Mouse (Mus musculus): ENCODE measurements around the gene Gm9970. TPM values are rescaled to one million over a fixed set of nuclear protein-coding genes. Genes with fewer than 3 reads are reported as not detected.
A peak's percentile ranks its signal among the peaks of the same experiment; 100 is the strongest.

Gm9970 gene
- total and polyA plus RNA-seq, 2 experiments from 2014 or later: 1.1 TPM; not detected in 1

GRCm38 (mm10) chr5:31201742-31202590, 39.1 kb downstream of the Gm9970 start, which contains the start of gene Zfp513:
Zfp513 (minus strand) TSS chr5:31202303.
- TF ChIP-seq CTCF (IDR thresholded peaks at IDR 0.05; ENCODE audit: low read depth) (no peak), EP300 (IDR thresholded peaks at IDR 0.05; ENCODE audit: low read depth) (peak; percentile 85)
- Histone ChIP-seq H3K36me3 (replicated peaks; ENCODE audit: control insufficient read depth, insufficient read depth, low read length) (peaks cover 77% of the 10 kb centered on the region), H3K27ac (ENCODE audit: low read depth) (peak within 1 kb of the TSS; percentile 85), H3K4me1 (ENCODE audit: control insufficient read depth, insufficient read depth) (peaks cover 9% of the 10 kb centered on the region), H3K4me2 (ENCODE audit: low read depth, low read length) (peak within 1 kb of the TSS; percentile 93), H3K27me3 (ENCODE audit: control insufficient read depth, insufficient read depth, low read length) (no peaks in the 10 kb centered on the region), H3K9ac (replicated peaks; ENCODE audit: low read depth, low read length) (peak within 1 kb of the TSS; percentile 83), H3K4me3 (ENCODE audit: low read depth, low read length) (peak within 1 kb of the TSS; percentile 89), H3K9me3 (replicated peaks; ENCODE audit: control insufficient read depth, low read length) (0 out of 2 replicates have a peak, but pooled peaks cover 4% of the 10 kb centered on the region)
- ATAC-seq (ENCODE audit: insufficient read depth, low read depth): peak; percentile 96
- DNase-seq (ENCODE audit: low spot score): peak; percentile 100
- under 1% methylated on average over 52 of the region's 53 CpGs for WGBS

GRCm38 (mm10) chr5:31201042-31201741, 39.8 kb downstream of the Gm9970 start:
- Histone ChIP-seq H3K36me3 (replicated peaks; ENCODE audit: control insufficient read depth, insufficient read depth, low read length) (peaks cover 78% of the 10 kb centered on the region), H3K4me2 (ENCODE audit: low read depth, low read length) (peak overlapping the region; percentile 93), H3K9ac (replicated peaks; ENCODE audit: low read depth, low read length) (peak overlapping the region; percentile 83), H3K4me3 (ENCODE audit: low read depth, low read length) (peak overlapping the region; percentile 89), H3K27ac (ENCODE audit: low read depth) (peak overlapping the region; percentile 85), H3K27me3 (ENCODE audit: control insufficient read depth, insufficient read depth, low read length) (no peaks in the 10 kb centered on the region), H3K4me1 (ENCODE audit: control insufficient read depth, insufficient read depth) (peaks cover 9% of the 10 kb centered on the region), H3K9me3 (replicated peaks; ENCODE audit: control insufficient read depth, low read length) (0 out of 2 replicates have a peak, but pooled peaks cover 4% of the 10 kb centered on the region)
- DNase-seq (ENCODE audit: low spot score) (no peak), ATAC-seq (ENCODE audit: insufficient read depth, low read depth) (no peak)
- 16% methylated on average over 13 of the region's 13 CpGs for WGBS
- TF ChIP-seq EP300 (IDR thresholded peaks at IDR 0.05; ENCODE audit: low read depth): no peak
- no peak for TF ChIP-seq CTCF (IDR thresholded peaks at IDR 0.05; ENCODE audit: low read depth)

GRCm38 (mm10) chr5:31200327-31200768, 40.7 kb downstream of the Gm9970 start:
- peaks cover 79% of the 10 kb centered on the region for H3K36me3 ChIP-seq (replicated peaks; ENCODE audit: control insufficient read depth, insufficient read depth, low read length)
- ATAC-seq (ENCODE audit: insufficient read depth, low read depth): no peak
- 0 out of 2 replicates have a peak, but pooled peaks cover 4% of the 10 kb centered on the region for H3K9me3 ChIP-seq (replicated peaks; ENCODE audit: control insufficient read depth, low read length)
- H3K27me3 ChIP-seq (ENCODE audit: control insufficient read depth, insufficient read depth, low read length): no peaks in the 10 kb centered on the region
- no peak overlapping the region for H3K9ac ChIP-seq (replicated peaks; ENCODE audit: low read depth, low read length)
- H3K4me3 ChIP-seq (ENCODE audit: low read depth, low read length): no peak overlapping the region
- H3K27ac ChIP-seq (ENCODE audit: low read depth): no peak overlapping the region
- DNase-seq (ENCODE audit: low spot score): no peak
- H3K4me2 ChIP-seq (ENCODE audit: low read depth, low read length): no peak overlapping the region
- WGBS: 88% methylated on average over 27 of the region's 27 CpGs
- peaks cover 9% of the 10 kb centered on the region for H3K4me1 ChIP-seq (ENCODE audit: control insufficient read depth, insufficient read depth)
- no peak for TF ChIP-seq EP300 (IDR thresholded peaks at IDR 0.05; ENCODE audit: low read depth)

- H3K27me3 ChIP-seq (ENCODE audit: control insufficient read depth, insufficient read depth, low read length): no peaks in the 10 kb centered on the region
- peaks cover 9% of the 10 kb centered on the region for H3K4me1 ChIP-seq (ENCODE audit: control insufficient read depth, insufficient read depth)
- DNase-seq (ENCODE audit: low spot score): no peak
- H3K4me3 ChIP-seq (ENCODE audit: low read depth, low read length): no peak overlapping the region
- no peak overlapping the region for H3K27ac ChIP-seq (ENCODE audit: low read depth)
- no peak overlapping the region for H3K4me2 ChIP-seq (ENCODE audit: low read depth, low read length)
- 0 out of 2 replicates have a peak, but pooled peaks cover 4% of the 10 kb centered on the region for H3K9me3 ChIP-seq (replicated peaks; ENCODE audit: control insufficient read depth, low read length)
- ATAC-seq (ENCODE audit: insufficient read depth, low read depth): no peak
- TF ChIP-seq EP300 (IDR thresholded peaks at IDR 0.05; ENCODE audit: low read depth): no peak
- TF ChIP-seq CTCF (IDR thresholded peaks at IDR 0.05; ENCODE audit: low read depth): no peak; the same call in 1 of the 2 replicates
- 74% methylated on average over 9 of the region's 9 CpGs for WGBS
- peaks cover 79% of the 10 kb centered on the region for H3K36me3 ChIP-seq (replicated peaks; ENCODE audit: control insufficient read depth, insufficient read depth, low read length)
- no peak overlapping the region for H3K9ac ChIP-seq (replicated peaks; ENCODE audit: low read depth, low read length)
Observed at GRCm38 (mm10) chr5:31199893-31200292, 41.1 kb downstream of the Gm9970 start.

- DNase-seq (ENCODE audit: low spot score) (no peak), ATAC-seq (ENCODE audit: insufficient read depth, low read depth) (no peak)
- H3K4me3 ChIP-seq (ENCODE audit: low read depth, low read length): no peak overlapping the region
- H3K4me2 ChIP-seq (ENCODE audit: low read depth, low read length): no peak overlapping the region
- H3K36me3 ChIP-seq (replicated peaks; ENCODE audit: control insufficient read depth, insufficient read depth, low read length): peaks cover 75% of the 10 kb centered on the region
- no peak overlapping the region for H3K27ac ChIP-seq (ENCODE audit: low read depth)
- H3K4me1 ChIP-seq (ENCODE audit: control insufficient read depth, insufficient read depth): peaks cover 9% of the 10 kb centered on the region
- 0 out of 2 replicates have a peak, but pooled peaks cover 4% of the 10 kb centered on the region for H3K9me3 ChIP-seq (replicated peaks; ENCODE audit: control insufficient read depth, low read length)
- no peak for TF ChIP-seq CTCF (IDR thresholded peaks at IDR 0.05; ENCODE audit: low read depth)
- no peak for TF ChIP-seq EP300 (IDR thresholded peaks at IDR 0.05; ENCODE audit: low read depth)
- 88% methylated on average over 19 of the region's 19 CpGs for WGBS
- H3K9ac ChIP-seq (replicated peaks; ENCODE audit: low read depth, low read length): no peak overlapping the region
- no peaks in the 10 kb centered on the region for H3K27me3 ChIP-seq (ENCODE audit: control insufficient read depth, insufficient read depth, low read length)
Observed at GRCm38 (mm10) chr5:31199321-31199892, 41.6 kb downstream of the Gm9970 start.
